Mouse (Mus musculus) colon, adult 2 months (tissue): ENCODE data around the gene Tmem94. TPM values are rescaled to one million over a fixed set of nuclear protein-coding genes. Genes with fewer than 3 reads are reported as not detected.

Experiments
- polyA plus RNA-seq: library from polyadenylated mRNA; depleted of rRNA; stranded (reverse); fragments of >200 nt; gene quantifications from 2 replicates; pipeline ENCODE4 v1.2.3, GENCODE M21; 2012; rRNA removed

Tmem94 gene
- polyA plus RNA-seq = 156 and 168 TPM in 2 replicates

GRCm38 (mm10) chr11:115765103-115765606 lies at the start of gene Tmem94:
Gene Tmem94 (plus strand): TSS chr11:115765433.

GRCm38 (mm10) chr11:115813507-115814296 lies 48.5 kb downstream of the Tmem94 start, which contains the start of gene Caskin2:
Gene Caskin2 (minus strand): TSS chr11:115813639.

GRCm38 (mm10) chr11:115814605-115815450 lies 49.6 kb downstream of the Tmem94 start, which contains the start of gene Tsen54:
Gene Tsen54 (plus strand): TSS chr11:115814724.

GRCm38 (mm10) chr11:115823774-115824740 lies 58.8 kb downstream of the Tmem94 start, which contains the start of gene Llgl2:
Gene Llgl2 (plus strand): TSS chr11:115824049.

Other genes with a start within 250 kb of the Tmem94 start
- 24.5 and 24.8 TPM in 2 replicates for gene Sumo2, start 229.2 kb upstream of the Tmem94 start, polyA plus RNA-seq
- 25.9 and 31.4 TPM in 2 replicates for gene Nup85, start 201.0 kb upstream of the Tmem94 start, polyA plus RNA-seq
- 15.9 and 19.3 TPM in 2 replicates for gene Mrps7, start 161.5 kb upstream of the Tmem94 start, polyA plus RNA-seq
- gene Gga3, start 161.4 kb upstream of the Tmem94 start, polyA plus RNA-seq = 18.0 and 29.5 TPM in 2 replicates
- 87.1 and 118 TPM in 2 replicates for gene Mif4gd, start 152.5 kb upstream of the Tmem94 start, polyA plus RNA-seq
- 29.7 and 37.1 TPM in 2 replicates for gene Slc25a19, start 137.1 kb upstream of the Tmem94 start, polyA plus RNA-seq
- 41.4 and 42.7 TPM in 2 replicates for gene Grb2, start 56.8 kb upstream of the Tmem94 start, polyA plus RNA-seq
- 85.6 and 103 TPM in 2 replicates for gene Caskin2, start 48.2 kb downstream of the Tmem94 start, polyA plus RNA-seq
- 48.2 and 53.0 TPM in 2 replicates for gene Tsen54, start 49.3 kb downstream of the Tmem94 start, polyA plus RNA-seq
- 301 and 349 TPM in 2 replicates for gene Llgl2, start 58.6 kb downstream of the Tmem94 start, polyA plus RNA-seq
- 926 and 1,010 TPM in 2 replicates for gene Myo15b, start 93.0 kb downstream of the Tmem94 start, polyA plus RNA-seq
- gene Smim5, start 134.5 kb downstream of the Tmem94 start, polyA plus RNA-seq = 6.9 and 11.9 TPM in 2 replicates
- gene Smim6, start 146.6 kb downstream of the Tmem94 start, polyA plus RNA-seq = 41.7 and 44.8 TPM in 2 replicates
- gene Sap30bp, start 167.8 kb downstream of the Tmem94 start, polyA plus RNA-seq = 22.2 and 24.5 TPM in 2 replicates
- gene Recql5, start 168.0 kb downstream of the Tmem94 start, polyA plus RNA-seq = 13.6 and 14.4 TPM in 2 replicates
- 98.9 and 117 TPM in 2 replicates for gene Itgb4, start 209.3 kb downstream of the Tmem94 start, polyA plus RNA-seq
- 43.0 and 47.7 TPM in 2 replicates for gene Galk1, start 247.3 kb downstream of the Tmem94 start, polyA plus RNA-seq